Mouse (Mus musculus) left cerebral cortex, adult 2 months (tissue): Measurements from ENCODE around the gene Ppargc1a. TPM values are rescaled to one million over a fixed set of nuclear protein-coding genes. Genes with fewer than 3 reads are reported as not detected.

ENCODE experiments used
- DNase-seq, 2 experiments: peaks; one replicate each; pipeline ENCODE4 v3.0.0; 2021 to 2022; ENCODE audit warnings: low spot score in 2 of 2, mixed read lengths in 1 of 2; ENCODE audit errors: extremely low spot score in 1 of 2
- H3K27ac ChIP-seq: fragments of 200-600 bp; 2 replicates; pipeline ENCODE4 v1.8.1; 2022
- H3K4me3 ChIP-seq: fragments of 200-600 bp; 2 replicates; pipeline ENCODE4 v1.8.1; 2022
- CTCF ChIP-seq: fragments of 200-600 bp; IDR thresholded peaks from 2 replicates; pipeline ENCODE4 v1.8.1; 2022; ENCODE audit warnings: antibody characterized with exemption, mild to moderate bottlenecking, moderate library complexity
- intact Hi-C: fragments of 180-260 bp; cut with DNase I; formaldehyde crosslinking; loops from one replicate; pipeline ENCODE4 v1.15.1; 2025
- long read RNA-seq, 2 experiments: library from polyadenylated mRNA; stranded (forward); transcript quantifications; one replicate each; pipeline ENCODE4 v2.0.0; 2021; ENCODE audit warnings: borderline mapping rate in 2 of 2
- total RNA-seq, 2 experiments: library from RNA; stranded (reverse); gene quantifications; 2 replicates each; pipeline ENCODE4 v1.2.3; 2021

Ppargc1a gene
- total RNA-seq, result 10 to 100 TPM; 48.8 to 57.4 TPM
- long read RNA-seq, experiment 1, full-length matches to known transcripts, result 2 of 30 reads
- long read RNA-seq, experiment 1, partial matches to known transcripts, result 24 of 30 reads
- long read RNA-seq, experiment 1, other reads (novel, unspliced or antisense), result 4 of 30 reads
- long read RNA-seq, experiment 2, full-length matches to known transcripts, result 6 of 29 reads
- long read RNA-seq, experiment 2, partial matches to known transcripts, result 14 of 29 reads
- long read RNA-seq, experiment 2, other reads (novel, unspliced or antisense), result 9 of 29 reads

GRCm38 (mm10) chr5:51567659-51568058 is at the start of gene Ppargc1a:
Ppargc1a (minus strand) TSS chr5:51567726.
- no peak for DNase-seq
- intact Hi-C loops, result no loop called here
- Histone ChIP-seq H3K27ac (peak within 1 kb of the TSS; percentile 64), H3K4me3 (peak within 1 kb of the TSS; percentile 21; the same call in 1 of the 2 replicates)
- TF ChIP-seq CTCF, result no peak

- Histone ChIP-seq H3K4me3 (no peak overlapping the region), H3K27ac (no peak overlapping the region)
- DNase-seq, result no peak
- TF ChIP-seq CTCF, result no peak
- intact Hi-C loops, result no loop called here
Measured at GRCm38 (mm10) chr5:51616877-51617276, 49.4 kb upstream of the Ppargc1a start.

- Histone ChIP-seq H3K27ac (no peak overlapping the region), H3K4me3 (no peak overlapping the region)
- DNase-seq, result no peak
- intact Hi-C loops, result no loop called here
- TF ChIP-seq CTCF, result no peak
Measured at GRCm38 (mm10) chr5:51612049-51612448, 44.5 kb upstream of the Ppargc1a start.

- intact Hi-C loops, result no loop called here
- DNase-seq, result no peak
- Histone ChIP-seq H3K27ac (no peak overlapping the region), H3K4me3 (no peak overlapping the region)
- TF ChIP-seq CTCF, result no peak
Measured at GRCm38 (mm10) chr5:51607686-51608480, 40.4 kb upstream of the Ppargc1a start.

GRCm38 (mm10) chr5:51599549-51599948 is 32.0 kb upstream of the Ppargc1a start:
- Histone ChIP-seq H3K4me3 (no peak overlapping the region), H3K27ac (no peak overlapping the region)
- DNase-seq, result no peak
- TF ChIP-seq CTCF, result no peak; the same call in 1 of the 2 replicates
- intact Hi-C loops, result no loop called here

GRCm38 (mm10) chr5:51595644-51596043 is 28.1 kb upstream of the Ppargc1a start:
- H3K4me3 ChIP-seq, result no peak overlapping the region
- intact Hi-C loops, result no loop called here
- no peak for DNase-seq

GRCm38 (mm10) chr5:51592206-51592605 is 24.7 kb upstream of the Ppargc1a start:
- intact Hi-C loops, result no loop called here
- no peak overlapping the region for H3K4me3 ChIP-seq
- DNase-seq, result no peak
- H3K27ac ChIP-seq, result no peak overlapping the region
- no peak for TF ChIP-seq CTCF

More at GRCm38 (mm10) chr5:51595644-51596043, 28.1 kb upstream of the Ppargc1a start:
- H3K27ac ChIP-seq, result no peak overlapping the region
- TF ChIP-seq CTCF, result no peak

- intact Hi-C loops, result no loop called here
- no peak overlapping the region for H3K4me3 ChIP-seq
- TF ChIP-seq CTCF, result no peak
- DNase-seq, result no peak
- no peak overlapping the region for H3K27ac ChIP-seq
Measured at GRCm38 (mm10) chr5:51591537-51592154, 24.1 kb upstream of the Ppargc1a start.

GRCm38 (mm10) chr5:51586187-51586586 is 18.7 kb upstream of the Ppargc1a start:
- Histone ChIP-seq H3K27ac (no peak overlapping the region), H3K4me3 (no peak overlapping the region)
- intact Hi-C loops, result no loop called here
- no peak; the same call in 1 of the 2 replicates for TF ChIP-seq CTCF
- no peak for DNase-seq

GRCm38 (mm10) chr5:51584987-51585386 is 17.5 kb upstream of the Ppargc1a start:
- no peak overlapping the region for H3K27ac ChIP-seq
- no peak overlapping the region for H3K4me3 ChIP-seq
- intact Hi-C loops, result no loop called here
- no peak for TF ChIP-seq CTCF
- no peak for DNase-seq

GRCm38 (mm10) chr5:51584186-51584585 is 16.7 kb upstream of the Ppargc1a start:
- no peak overlapping the region for H3K4me3 ChIP-seq
- no peak for DNase-seq
- no peak for TF ChIP-seq CTCF
- H3K27ac ChIP-seq, result no peak overlapping the region
- intact Hi-C loops, result no loop called here

- Histone ChIP-seq H3K27ac (no peak overlapping the region), H3K4me3 (no peak overlapping the region)
- intact Hi-C loops, result no loop called here
- peak in 1 of 2 experiments; percentile 22 for DNase-seq
- no peak for TF ChIP-seq CTCF
Measured at GRCm38 (mm10) chr5:51583632-51584031, 16.1 kb upstream of the Ppargc1a start.
